Mouse (Mus musculus) gastrocnemius, postnatal 4 days (tissue): ENCODE measurements around the gene S100a7a. TPM values are rescaled to one million over a fixed set of nuclear protein-coding genes. Genes with fewer than 3 reads are reported as not detected.

ENCODE experiments used
- DNase-seq, 2 experiments: peaks; one replicate each; pipeline ENCODE4 v3.0.0; 2021 to 2022; ENCODE audit warnings: low spot score in 2 of 2, mixed read lengths in 2 of 2
- total RNA-seq, 2 experiments: library from RNA; stranded (reverse); gene quantifications; 2 replicates each; pipeline ENCODE4 v1.2.3; 2021

The S100a7a gene
- total RNA-seq, 2 experiments from 2014 or later, result 0.29 TPM; not detected in 1

GRCm38 (mm10) chr3:90627366-90627765 is 26.5 kb upstream of the S100a7a start:
- DNase-seq, result no peak

- no peak for DNase-seq
Measured at GRCm38 (mm10) chr3:90627807-90628206, 26.0 kb upstream of the S100a7a start.

GRCm38 (mm10) chr3:90629298-90629697 is 24.5 kb upstream of the S100a7a start:
- no peak for DNase-seq

GRCm38 (mm10) chr3:90631984-90632383 is 21.8 kb upstream of the S100a7a start:
- DNase-seq, result no peak

GRCm38 (mm10) chr3:90638511-90639275 is 15.1 kb upstream of the S100a7a start:
- no peak for DNase-seq

- no peak for DNase-seq
Measured at GRCm38 (mm10) chr3:90639511-90640154, 14.2 kb upstream of the S100a7a start.

- DNase-seq, result no peak
Measured at GRCm38 (mm10) chr3:90640981-90641380, 12.8 kb upstream of the S100a7a start.

- DNase-seq, result peak in 1 of 2 experiments; percentile 39
Measured at GRCm38 (mm10) chr3:90644220-90644619, 9.6 kb upstream of the S100a7a start.

- DNase-seq, result no peak
Measured at GRCm38 (mm10) chr3:90647291-90647690, 6.5 kb upstream of the S100a7a start.

- DNase-seq, result no peak
Measured at GRCm38 (mm10) chr3:90648981-90649380, 4.8 kb upstream of the S100a7a start.

GRCm38 (mm10) chr3:90649832-90650231 is 4.0 kb upstream of the S100a7a start:
- no peak for DNase-seq

GRCm38 (mm10) chr3:90652878-90653508 is 824 bp upstream of the S100a7a start:
- DNase-seq, result peak; percentile 40 to 72

GRCm38 (mm10) chr3:90657405-90657804 is 3.6 kb downstream of the S100a7a start:
- no peak for DNase-seq

- DNase-seq, result no peak
Measured at GRCm38 (mm10) chr3:90659364-90660044, 5.7 kb downstream of the S100a7a start.

GRCm38 (mm10) chr3:90664219-90664618 is 10.4 kb downstream of the S100a7a start:
- DNase-seq, result no peak

GRCm38 (mm10) chr3:90668846-90669245 is 15.0 kb downstream of the S100a7a start, which contains the start of gene S100a8:
Gene S100a8, plus strand, starts transcription at chr3:90668978.
- peak in 1 of 2 experiments; percentile 25 for DNase-seq

- DNase-seq, result no peak
Measured at GRCm38 (mm10) chr3:90678656-90679055, 24.8 kb downstream of the S100a7a start.

- DNase-seq, result no peak
Measured at GRCm38 (mm10) chr3:90683929-90684328, 30.1 kb downstream of the S100a7a start.

- DNase-seq, result no peak
Measured at GRCm38 (mm10) chr3:90686835-90687234, 33.0 kb downstream of the S100a7a start.

- no peak for DNase-seq
Measured at GRCm38 (mm10) chr3:90693496-90693895, 39.7 kb downstream of the S100a7a start.

GRCm38 (mm10) chr3:90695613-90696012 is 41.8 kb downstream of the S100a7a start, which contains the start of gene S100a9:
Gene S100a9, minus strand, starts transcription at chr3:90695721.
- DNase-seq, result no peak
